Mouse (Mus musculus): ENCODE measurements around the gene Fbxo48. TPM values are rescaled to one million over a fixed set of nuclear protein-coding genes. Genes with fewer than 3 reads are reported as not detected.

The Fbxo48 gene
- polyA plus RNA-seq, 1 experiment from 2014 or later: 0.17 TPM

DNA sequence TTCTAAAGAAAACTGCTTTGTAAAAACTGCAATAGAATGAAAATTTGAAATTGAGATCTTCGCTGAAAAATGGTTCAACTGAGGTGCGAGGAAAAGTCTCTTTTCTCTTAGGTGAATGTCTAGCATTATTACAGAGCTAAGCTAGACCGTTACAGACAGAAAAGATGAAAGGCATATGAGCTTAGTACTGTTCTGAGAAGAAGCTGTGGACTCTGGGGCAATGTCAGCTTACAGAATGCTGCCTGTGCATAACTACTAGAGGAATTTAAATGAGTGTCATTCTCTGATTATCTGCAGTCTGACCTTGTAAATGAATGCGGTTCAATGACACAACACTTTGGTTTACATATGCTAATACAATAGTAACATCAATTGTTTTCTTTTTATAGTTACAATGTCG, 35.3 kb upstream of the Fbxo48 start:
- no peaks in the 10 kb centered on the region for H3K27me3 ChIP-seq (replicated peaks; ENCODE audit: control insufficient read depth, insufficient read depth, low read length)
- peak; percentile 71; the same call in 1 of the 2 replicates for ATAC-seq

DNA sequence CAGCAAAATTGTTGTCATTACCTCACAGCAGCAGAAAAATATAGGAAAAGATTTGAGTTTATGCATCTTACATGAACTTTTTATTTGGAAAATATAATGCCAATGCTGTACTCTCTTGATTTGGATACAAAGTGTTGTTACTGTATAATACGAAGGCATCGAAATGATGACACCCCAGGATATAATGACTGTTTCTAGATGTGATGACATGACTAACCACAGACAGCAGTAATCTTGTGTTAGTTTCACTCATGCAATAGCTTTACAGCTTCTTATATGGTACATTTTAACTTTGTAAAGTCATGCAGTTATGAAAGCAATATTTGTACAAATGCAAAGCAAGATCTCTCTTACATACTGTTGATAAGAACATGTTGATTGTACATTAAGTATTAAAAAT, 33.7 kb upstream of the Fbxo48 start:
- H3K9ac ChIP-seq (ENCODE audit: low read depth, low read length): no peak overlapping the region
- H3K27me3 ChIP-seq (replicated peaks; ENCODE audit: control insufficient read depth, insufficient read depth, low read length): no peaks in the 10 kb centered on the region
- no peak overlapping the region for H3K27ac ChIP-seq (ENCODE audit: low read depth, low read length)
- no peaks in the 10 kb centered on the region for H3K9me3 ChIP-seq (ENCODE audit: control insufficient read depth)
- WGBS: 81% methylated on average over 2 of the region's 2 CpGs
- no peak overlapping the region for H3K4me3 ChIP-seq (ENCODE audit: low read depth, low read length)
- H3K4me1 ChIP-seq (replicated peaks; ENCODE audit: control insufficient read depth, insufficient read depth, low read length): no peaks in the 10 kb centered on the region; the same call in 1 of the 2 replicates
- no peak for TF ChIP-seq CTCF (IDR thresholded peaks at IDR 0.05; ENCODE audit: low read depth)
- no peaks in the 10 kb centered on the region for H3K36me3 ChIP-seq (ENCODE audit: control insufficient read depth, insufficient read depth)
- ATAC-seq: no peak
- no peak overlapping the region for H3K4me2 ChIP-seq (replicated peaks; ENCODE audit: low read depth)

More for the DNA sequence above, 35.3 kb upstream of the Fbxo48 start:
- TF ChIP-seq CTCF (IDR thresholded peaks at IDR 0.05; ENCODE audit: low read depth): no peak
- WGBS: 58% methylated on average over 5 of the region's 5 CpGs
- Histone ChIP-seq H3K9ac (ENCODE audit: low read depth, low read length) (no peak overlapping the region), H3K4me2 (replicated peaks; ENCODE audit: low read depth) (no peak overlapping the region), H3K4me1 (replicated peaks; ENCODE audit: control insufficient read depth, insufficient read depth, low read length) (no peaks in the 10 kb centered on the region; the same call in 1 of the 2 replicates), H3K4me3 (ENCODE audit: low read depth, low read length) (no peak overlapping the region), H3K9me3 (ENCODE audit: control insufficient read depth) (no peaks in the 10 kb centered on the region), H3K36me3 (ENCODE audit: control insufficient read depth, insufficient read depth) (peaks cover 15% of the 10 kb centered on the region), H3K27ac (ENCODE audit: low read depth, low read length) (no peak overlapping the region)

DNA sequence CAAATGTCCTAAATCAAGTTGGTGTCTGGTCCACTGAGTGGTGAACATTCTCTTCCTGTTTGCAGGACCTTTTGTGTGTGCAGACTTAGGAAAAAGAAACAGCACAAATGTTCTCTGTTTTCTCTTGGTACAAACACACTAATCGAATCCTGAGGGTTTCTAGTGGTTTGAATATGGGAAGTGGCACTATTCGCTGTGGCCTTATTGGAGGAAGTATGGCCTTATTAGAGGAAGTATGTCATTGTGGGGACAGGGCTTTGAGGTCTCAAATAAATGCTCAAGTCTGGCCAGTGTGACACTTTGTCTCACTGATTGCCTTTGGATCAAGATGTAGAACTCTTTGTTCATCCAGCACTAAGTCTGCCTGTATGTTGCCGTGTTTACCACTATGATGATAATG, 19.0 kb upstream of the Fbxo48 start:
- no peak overlapping the region for H3K27ac ChIP-seq (ENCODE audit: low read depth, low read length)
- no peak for ATAC-seq
- WGBS: 94% methylated on average over 3 of the region's 3 CpGs
- H3K4me1 ChIP-seq (replicated peaks; ENCODE audit: control insufficient read depth, insufficient read depth, low read length): no peaks in the 10 kb centered on the region
- no peak for TF ChIP-seq CTCF (IDR thresholded peaks at IDR 0.05; ENCODE audit: low read depth)
- no peak overlapping the region for H3K9ac ChIP-seq (ENCODE audit: low read depth, low read length)
- H3K4me2 ChIP-seq (replicated peaks; ENCODE audit: low read depth): no peak overlapping the region
- no peaks in the 10 kb centered on the region for H3K27me3 ChIP-seq (replicated peaks; ENCODE audit: control insufficient read depth, insufficient read depth, low read length)
- no peaks in the 10 kb centered on the region for H3K9me3 ChIP-seq (ENCODE audit: control insufficient read depth)
- no peaks in the 10 kb centered on the region for H3K36me3 ChIP-seq (ENCODE audit: control insufficient read depth, insufficient read depth)
- H3K4me3 ChIP-seq (ENCODE audit: low read depth, low read length): no peak overlapping the region

DNA sequence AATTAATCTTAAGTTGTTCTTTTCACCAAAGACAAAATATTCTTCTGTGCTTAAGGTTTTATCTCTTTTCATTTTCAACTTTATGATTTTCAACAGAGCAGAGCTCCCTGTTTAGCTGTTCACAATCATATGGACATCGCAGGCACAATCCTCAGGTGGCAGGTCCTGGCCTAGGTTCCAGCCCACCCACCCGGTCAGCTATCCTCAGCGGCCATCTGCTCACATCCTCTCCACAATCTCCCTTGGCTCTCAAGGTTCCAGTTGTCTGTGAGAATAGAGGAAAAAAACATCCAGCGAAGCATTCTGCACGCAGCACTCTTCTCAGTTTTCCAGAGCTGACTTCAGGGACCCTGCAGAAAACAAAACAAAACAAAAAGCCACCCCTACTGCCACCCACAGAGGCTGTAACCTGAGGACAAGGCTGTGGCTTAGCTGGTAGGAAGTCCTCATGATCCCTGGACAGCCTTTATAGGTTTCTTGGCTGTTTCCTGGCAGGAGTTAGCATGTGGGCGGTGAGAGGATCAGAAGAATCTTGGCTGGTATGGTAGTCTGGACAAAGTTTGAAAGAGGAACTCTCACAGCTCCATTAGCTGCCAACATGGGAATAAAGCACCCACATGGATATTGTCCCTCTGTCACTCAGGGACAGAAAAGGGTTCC, 15.5 kb upstream of the Fbxo48 start:
- H3K27ac ChIP-seq (ENCODE audit: low read depth, low read length): no peak overlapping the region
- WGBS: 82% methylated on average over 6 of the region's 6 CpGs
- no peak for TF ChIP-seq CTCF (IDR thresholded peaks at IDR 0.05; ENCODE audit: low read depth)
- H3K27me3 ChIP-seq (replicated peaks; ENCODE audit: control insufficient read depth, insufficient read depth, low read length): no peaks in the 10 kb centered on the region
- no peaks in the 10 kb centered on the region for H3K9me3 ChIP-seq (ENCODE audit: control insufficient read depth)
- no peaks in the 10 kb centered on the region for H3K4me1 ChIP-seq (replicated peaks; ENCODE audit: control insufficient read depth, insufficient read depth, low read length)
- no peak overlapping the region for H3K4me3 ChIP-seq (ENCODE audit: low read depth, low read length)
- no peak overlapping the region for H3K4me2 ChIP-seq (replicated peaks; ENCODE audit: low read depth)
- ATAC-seq: no peak
- no peaks in the 10 kb centered on the region for H3K36me3 ChIP-seq (ENCODE audit: control insufficient read depth, insufficient read depth)
- H3K9ac ChIP-seq (ENCODE audit: low read depth, low read length): no peak overlapping the region

DNA sequence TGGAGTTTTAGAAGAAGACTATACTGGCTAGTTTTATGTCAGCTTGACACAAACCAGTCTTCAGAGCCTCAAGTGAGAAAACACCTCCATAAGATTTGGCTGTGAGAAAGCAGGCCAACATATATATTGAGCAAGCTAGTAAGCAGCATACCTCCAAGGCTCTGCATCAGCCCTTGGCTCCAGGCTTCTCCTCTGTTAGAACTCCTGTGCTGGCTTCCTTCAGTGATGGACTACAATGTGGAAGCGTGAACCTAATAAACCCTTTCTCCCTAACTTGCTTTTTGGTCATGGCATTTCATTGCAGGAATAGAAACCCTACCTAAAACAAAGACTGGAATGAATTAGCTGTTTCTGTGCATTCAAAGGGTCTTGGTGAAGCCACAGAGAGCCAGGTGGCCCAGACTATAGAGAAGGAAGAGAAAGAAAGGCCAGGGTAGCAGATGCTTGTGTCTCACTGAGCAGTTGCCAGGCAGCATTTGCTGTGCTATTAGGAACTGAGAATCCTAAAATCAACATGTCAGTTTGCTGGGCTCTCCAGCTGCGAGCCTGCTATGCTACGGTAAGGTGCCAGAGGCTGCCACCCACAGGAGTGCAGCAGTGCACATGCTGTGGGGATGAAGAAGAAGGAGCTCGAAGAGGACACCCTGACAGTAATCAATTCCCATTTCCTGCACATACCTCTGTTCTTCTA, 9.9 kb upstream of the Fbxo48 start:
- no peak for ATAC-seq
- Histone ChIP-seq H3K4me2 (replicated peaks; ENCODE audit: low read depth) (no peak overlapping the region), H3K4me3 (ENCODE audit: low read depth, low read length) (no peak overlapping the region), H3K4me1 (replicated peaks; ENCODE audit: control insufficient read depth, insufficient read depth, low read length) (no peaks in the 10 kb centered on the region), H3K27ac (ENCODE audit: low read depth, low read length) (no peak overlapping the region), H3K9me3 (ENCODE audit: control insufficient read depth) (no peaks in the 10 kb centered on the region), H3K36me3 (ENCODE audit: control insufficient read depth, insufficient read depth) (no peaks in the 10 kb centered on the region), H3K9ac (ENCODE audit: low read depth, low read length) (no peak overlapping the region), H3K27me3 (replicated peaks; ENCODE audit: control insufficient read depth, insufficient read depth, low read length) (no peaks in the 10 kb centered on the region)
- no peak for TF ChIP-seq CTCF (IDR thresholded peaks at IDR 0.05; ENCODE audit: low read depth)
- WGBS: 61% methylated on average over 4 of the region's 4 CpGs

DNA sequence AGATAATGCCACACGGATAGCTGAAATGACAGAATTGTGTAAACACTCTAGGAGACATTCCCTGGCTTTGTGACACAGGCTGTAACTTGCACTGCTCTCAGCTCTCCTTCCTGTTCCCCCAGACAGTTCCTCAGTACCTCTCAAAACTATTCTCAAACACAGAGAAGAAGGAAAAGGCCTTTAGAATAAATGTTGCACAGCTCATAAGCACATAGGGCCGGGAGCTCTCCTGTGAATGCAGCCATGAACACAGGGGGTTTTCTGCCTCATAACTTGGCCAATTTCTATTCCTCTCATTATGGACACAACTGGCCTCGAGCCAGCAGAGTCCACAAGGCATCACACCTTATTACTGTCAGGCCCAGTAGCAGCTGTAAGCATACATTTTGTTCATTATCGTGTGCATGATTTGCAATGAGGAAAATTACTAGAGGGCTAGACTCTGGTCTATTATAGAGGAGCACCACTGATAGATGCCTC, 9.2 kb upstream of the Fbxo48 start:
- Histone ChIP-seq H3K9me3 (ENCODE audit: control insufficient read depth) (no peaks in the 10 kb centered on the region), H3K4me2 (replicated peaks; ENCODE audit: low read depth) (no peak overlapping the region), H3K9ac (ENCODE audit: low read depth, low read length) (no peak overlapping the region), H3K4me1 (replicated peaks; ENCODE audit: control insufficient read depth, insufficient read depth, low read length) (no peaks in the 10 kb centered on the region), H3K4me3 (ENCODE audit: low read depth, low read length) (no peak overlapping the region), H3K27me3 (replicated peaks; ENCODE audit: control insufficient read depth, insufficient read depth, low read length) (no peaks in the 10 kb centered on the region), H3K36me3 (ENCODE audit: control insufficient read depth, insufficient read depth) (no peaks in the 10 kb centered on the region), H3K27ac (ENCODE audit: low read depth, low read length) (no peak overlapping the region)
- 50% methylated on average over 4 of the region's 4 CpGs for WGBS
- no peak for ATAC-seq
- no peak for TF ChIP-seq CTCF (IDR thresholded peaks at IDR 0.05; ENCODE audit: low read depth)

Data from intestine, postnatal 0 days (tissue).